Mouse (Mus musculus): ENCODE data around the gene Cd300ld4. TPM values are rescaled to one million over a fixed set of nuclear protein-coding genes. Genes with fewer than 3 reads are reported as not detected.
"Not testable (repeated sequence)": the region's sequence is repeated elsewhere in the genome, so short reads cannot be mapped to it uniquely, and the experiment has no call there.

Cd300ld4 gene
- polyA plus RNA-seq, 1 experiment from 2014 or later: not detected

DNA sequence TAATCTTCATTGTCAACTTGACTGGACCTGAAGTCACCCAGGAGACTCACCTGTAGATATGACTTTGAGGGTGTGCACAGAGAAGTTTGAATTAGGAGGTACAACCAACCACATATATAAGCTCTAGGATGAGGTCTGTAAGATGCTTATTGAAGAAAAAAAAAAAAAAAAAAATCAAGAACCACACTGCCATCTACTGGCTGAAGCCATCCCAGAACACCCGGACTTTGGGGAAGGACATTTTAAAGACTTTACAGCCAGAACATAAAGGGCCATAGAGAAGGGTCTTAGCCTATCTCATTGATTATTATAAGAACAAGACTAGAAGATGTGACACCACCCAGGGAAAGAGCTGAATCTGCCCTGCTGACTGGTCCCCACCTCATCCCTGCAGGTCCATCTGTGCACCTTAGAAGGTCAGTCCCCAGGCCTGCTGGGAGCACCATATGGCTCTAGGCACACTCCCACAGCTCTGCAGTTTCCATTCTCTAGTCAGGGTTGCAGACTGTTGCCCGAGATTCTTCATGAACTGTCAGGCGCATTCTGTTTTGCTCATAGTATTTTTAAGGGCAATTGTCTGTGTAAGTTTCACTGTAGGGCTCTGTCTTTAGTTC, 22.6 kb upstream of the Cd300ld4 start:
- no peaks in the 10 kb centered on the region for H3K36me3 ChIP-seq
- H3K27me3 ChIP-seq (ENCODE audit: low read depth, poor library complexity, severe bottlenecking): no peaks in the 10 kb centered on the region
- DNase-seq (ENCODE audit: low spot score): no peak
- H3K4me3 ChIP-seq: no peak overlapping the region
- no peaks in the 10 kb centered on the region for H3K4me1 ChIP-seq
- 48% methylated on average over 3 of the region's 3 CpGs for WGBS
- no peaks in the 10 kb centered on the region for H3K9me3 ChIP-seq (replicated peaks)
- no peak overlapping the region for H3K27ac ChIP-seq (replicated peaks)

DNA sequence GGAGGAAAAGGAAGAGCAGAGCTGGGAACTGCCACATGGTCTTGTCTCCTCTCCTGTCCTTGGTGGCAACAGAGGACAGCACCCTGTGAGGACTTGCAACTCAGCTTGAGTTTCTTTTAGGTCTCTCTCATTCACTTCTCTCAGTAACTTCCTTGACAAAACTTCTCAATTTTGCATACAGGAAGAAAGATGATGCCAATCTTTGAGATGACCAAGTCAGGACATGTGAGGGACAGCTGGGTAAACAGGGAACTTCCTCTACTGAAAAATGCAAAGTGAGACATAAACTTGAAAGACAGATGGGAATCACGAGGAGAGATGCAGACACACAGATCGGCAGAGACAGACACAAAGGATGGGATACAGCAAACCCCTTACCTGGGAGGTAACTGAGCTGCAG, 21.4 kb upstream of the Cd300ld4 start, which contains the start of gene Cd300ld3:
TSS of gene Cd300ld3 (minus strand) at position 151 of the 400 bp plus-strand sequence.
- no peak within 1 kb of the TSS for H3K4me3 ChIP-seq

DNA sequence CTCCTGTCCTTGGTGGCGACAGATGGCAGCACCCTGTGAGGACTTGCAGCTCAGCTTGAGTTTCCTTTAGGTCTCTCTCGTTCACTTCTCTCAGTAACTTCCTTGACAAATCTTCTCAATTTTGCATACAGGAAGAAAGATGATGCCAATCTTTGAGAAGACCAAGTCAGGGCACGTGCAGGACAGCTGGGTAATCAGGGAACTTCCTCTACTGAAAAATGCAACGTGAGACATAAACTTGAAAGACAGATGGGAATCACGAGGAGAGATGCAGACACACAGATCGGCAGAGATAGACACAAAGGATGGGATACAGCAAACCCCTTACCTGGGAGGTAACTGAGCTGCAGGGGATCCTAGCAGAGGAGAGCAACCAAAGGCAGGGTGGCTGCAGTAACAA, 10.9 kb upstream of the Cd300ld4 start, which contains the start of gene Cd300ld5:
TSS of gene Cd300ld5 (minus strand) at position 101 of the 400 bp plus-strand sequence.
- not testable (repeated sequence) for H3K36me3 ChIP-seq; H3K27ac ChIP-seq (replicated peaks); H3K9me3 ChIP-seq (replicated peaks); H3K4me3 ChIP-seq; DNase-seq (ENCODE audit: low spot score); H3K27me3 ChIP-seq (ENCODE audit: low read depth, poor library complexity, severe bottlenecking); H3K4me1 ChIP-seq
- whole genome bisulfite sequencing: no CpG with 5 or more reads among the region's 6 CpGs

More for the DNA sequence above, 21.4 kb upstream of the Cd300ld4 start, which contains the start of gene Cd300ld3:
- H3K36me3 ChIP-seq: no peaks in the 10 kb centered on the region
- H3K27me3 ChIP-seq (ENCODE audit: low read depth, poor library complexity, severe bottlenecking): no peaks in the 10 kb centered on the region
- H3K4me1 ChIP-seq: no peaks in the 10 kb centered on the region
- no peaks in the 10 kb centered on the region for H3K9me3 ChIP-seq (replicated peaks)
- 97% methylated on average over 2 of the region's 2 CpGs for WGBS
- H3K27ac ChIP-seq (replicated peaks): no peak within 1 kb of the TSS
- DNase-seq (ENCODE audit: low spot score): no peak

DNA sequence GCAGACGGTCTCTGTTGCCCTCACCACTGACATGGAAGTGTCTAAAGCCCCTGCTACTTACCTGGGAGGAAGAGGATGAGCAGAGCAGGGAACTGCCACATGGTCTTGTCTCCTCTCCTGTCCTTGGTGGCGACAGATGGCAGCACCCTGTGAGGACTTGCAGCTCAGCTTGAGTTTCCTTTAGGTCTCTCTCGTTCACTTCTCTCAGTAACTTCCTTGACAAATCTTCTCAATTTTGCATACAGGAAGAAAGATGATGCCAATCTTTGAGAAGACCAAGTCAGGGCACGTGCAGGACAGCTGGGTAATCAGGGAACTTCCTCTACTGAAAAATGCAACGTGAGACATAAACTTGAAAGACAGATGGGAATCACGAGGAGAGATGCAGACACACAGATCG, 10.7 kb downstream of the Cd300ld4 start, which contains the start of gene Cd300ld2:
TSS of gene Cd300ld2 (minus strand) at position 101 of the 400 bp plus-strand sequence.
- WGBS: no CpG with 5 or more reads among the region's 7 CpGs
- H3K27ac ChIP-seq (replicated peaks); H3K27me3 ChIP-seq (ENCODE audit: low read depth, poor library complexity, severe bottlenecking): not testable (repeated sequence)

DNA sequence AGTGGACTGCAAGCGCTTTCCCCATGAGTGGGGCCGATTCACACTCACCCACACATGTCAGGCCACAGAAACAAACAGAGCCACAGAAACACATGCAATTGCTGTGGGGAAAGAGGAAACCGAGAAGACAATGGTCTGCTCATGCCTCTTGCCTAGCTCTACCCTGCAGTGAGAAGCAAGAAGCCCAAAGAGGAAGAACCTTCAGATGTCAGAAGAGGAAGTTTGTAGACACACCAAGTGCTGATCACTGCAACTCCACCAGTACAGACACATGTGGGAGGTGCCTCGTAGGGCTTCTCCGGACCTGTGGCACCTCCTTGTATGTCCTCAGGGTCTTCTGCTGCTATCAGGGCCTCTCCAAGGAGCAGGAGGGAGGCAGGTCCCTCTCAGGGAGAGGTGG, 22.7 kb downstream of the Cd300ld4 start:
- H3K27ac ChIP-seq (replicated peaks): no peak overlapping the region

More for the DNA sequence above, 10.7 kb downstream of the Cd300ld4 start, which contains the start of gene Cd300ld2:
- not testable (repeated sequence) for H3K4me3 ChIP-seq; H3K9me3 ChIP-seq (replicated peaks); DNase-seq (ENCODE audit: low spot score); H3K36me3 ChIP-seq; H3K4me1 ChIP-seq

DNA sequence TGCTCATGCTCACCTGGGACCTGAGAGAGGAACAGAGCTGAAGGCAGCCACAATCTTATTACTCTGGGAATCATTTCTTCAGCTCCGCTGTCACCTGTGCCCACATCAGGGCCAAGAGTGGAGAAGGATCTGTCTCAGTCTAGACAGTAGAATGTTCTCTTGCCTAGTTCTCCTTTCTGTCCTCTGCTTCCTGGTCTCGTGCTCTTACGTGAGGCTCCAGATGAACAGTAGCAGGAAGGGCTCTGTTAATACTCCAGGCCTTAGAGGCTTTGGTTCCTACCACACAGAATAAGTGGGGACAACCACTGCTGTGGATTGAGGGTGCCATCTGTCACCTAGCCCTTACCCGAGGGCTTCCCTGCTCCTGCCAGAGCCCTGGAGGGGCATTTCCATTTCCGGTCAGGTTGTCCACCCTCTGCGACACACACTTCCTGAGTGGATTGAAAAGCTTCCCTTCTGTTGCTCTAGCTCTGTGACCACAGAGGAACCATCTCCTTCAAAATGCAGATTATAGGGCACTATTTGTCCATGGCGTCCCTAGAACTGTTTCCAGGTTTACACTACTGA, 25.3 kb downstream of the Cd300ld4 start, which contains the start of gene Cd300c2:
TSS of gene Cd300c2 (minus strand) at position 407 of the 567 bp plus-strand sequence.
- H3K4me1 ChIP-seq: no peaks in the 10 kb centered on the region
- no peak for DNase-seq (ENCODE audit: low spot score)
- H3K9me3 ChIP-seq (replicated peaks): no peaks in the 10 kb centered on the region
- H3K27me3 ChIP-seq (ENCODE audit: low read depth, poor library complexity, severe bottlenecking): no peaks in the 10 kb centered on the region
- no peak within 1 kb of the TSS for H3K27ac ChIP-seq (replicated peaks)
- WGBS: 83% methylated on average over 7 of the region's 7 CpGs
- no peaks in the 10 kb centered on the region for H3K36me3 ChIP-seq
- H3K4me3 ChIP-seq: no peak within 1 kb of the TSS

More for the DNA sequence above, 22.7 kb downstream of the Cd300ld4 start:
- no peaks in the 10 kb centered on the region for H3K4me1 ChIP-seq
- no peak for DNase-seq (ENCODE audit: low spot score)
- no peaks in the 10 kb centered on the region for H3K27me3 ChIP-seq (ENCODE audit: low read depth, poor library complexity, severe bottlenecking)
- H3K4me3 ChIP-seq: no peak overlapping the region
- H3K36me3 ChIP-seq: no peaks in the 10 kb centered on the region
- 88% methylated on average over 5 of the region's 5 CpGs for WGBS
- H3K9me3 ChIP-seq (replicated peaks): no peaks in the 10 kb centered on the region

DNA sequence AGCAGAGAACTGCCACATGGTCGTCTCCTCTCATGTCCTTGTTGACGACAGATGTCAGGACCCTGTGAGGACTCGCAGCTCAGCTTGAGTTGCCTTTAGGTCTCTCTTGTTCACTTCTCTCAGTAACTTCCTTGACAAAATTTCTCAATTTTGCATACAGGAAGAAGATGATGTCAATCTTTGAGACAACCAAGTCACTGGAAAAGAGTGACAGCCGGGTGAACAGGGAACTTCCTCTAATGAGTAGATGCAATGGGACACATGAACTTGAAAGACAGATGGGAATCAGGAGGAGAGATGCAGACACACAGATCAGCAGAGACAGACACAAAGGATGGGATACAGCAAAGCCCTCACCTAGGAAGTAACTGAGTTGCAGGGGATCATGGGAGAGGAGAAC, 37.0 kb downstream of the Cd300ld4 start, which contains the start of gene Cd300ld:
TSS of gene Cd300ld (minus strand) at position 130 of the 400 bp plus-strand sequence.
- Histone ChIP-seq H3K4me3 (no peak within 1 kb of the TSS), H3K4me1 (no peaks in the 10 kb centered on the region), H3K27ac (replicated peaks) (no peak within 1 kb of the TSS), H3K9me3 (replicated peaks) (no peaks in the 10 kb centered on the region), H3K27me3 (ENCODE audit: low read depth, poor library complexity, severe bottlenecking) (no peaks in the 10 kb centered on the region), H3K36me3 (no peaks in the 10 kb centered on the region)
- DNase-seq (ENCODE audit: low spot score): no peak
- 90% methylated on average over 4 of the region's 4 CpGs for WGBS

DNA sequence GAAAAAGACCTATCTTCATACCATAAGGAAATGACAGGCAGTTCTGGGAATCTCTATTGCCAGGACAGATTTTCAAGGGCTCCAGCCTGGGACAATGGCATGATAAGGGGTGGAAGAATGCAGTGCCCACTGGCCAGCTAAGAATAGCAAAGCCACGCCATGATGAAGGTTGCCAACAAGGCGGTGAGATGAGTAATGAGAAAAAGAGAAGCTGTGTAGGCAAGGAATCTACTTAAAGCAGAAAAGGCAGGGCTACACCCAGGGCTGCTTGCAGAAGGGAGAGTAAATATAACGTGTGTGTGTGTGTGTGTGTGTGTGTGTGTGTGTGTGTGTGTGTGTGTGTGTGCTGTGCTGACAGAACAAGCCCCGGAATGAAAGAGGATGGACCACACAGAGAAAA, 44.9 kb downstream of the Cd300ld4 start:
- Histone ChIP-seq H3K4me1 (no peaks in the 10 kb centered on the region), H3K27ac (replicated peaks) (no peak overlapping the region), H3K4me3 (no peak overlapping the region), H3K27me3 (ENCODE audit: low read depth, poor library complexity, severe bottlenecking) (no peaks in the 10 kb centered on the region), H3K36me3 (no peaks in the 10 kb centered on the region), H3K9me3 (replicated peaks) (peaks cover 30% of the 10 kb centered on the region)
- no peak for DNase-seq (ENCODE audit: low spot score)
- WGBS: 77% methylated on average over 4 of the region's 4 CpGs

DNA sequence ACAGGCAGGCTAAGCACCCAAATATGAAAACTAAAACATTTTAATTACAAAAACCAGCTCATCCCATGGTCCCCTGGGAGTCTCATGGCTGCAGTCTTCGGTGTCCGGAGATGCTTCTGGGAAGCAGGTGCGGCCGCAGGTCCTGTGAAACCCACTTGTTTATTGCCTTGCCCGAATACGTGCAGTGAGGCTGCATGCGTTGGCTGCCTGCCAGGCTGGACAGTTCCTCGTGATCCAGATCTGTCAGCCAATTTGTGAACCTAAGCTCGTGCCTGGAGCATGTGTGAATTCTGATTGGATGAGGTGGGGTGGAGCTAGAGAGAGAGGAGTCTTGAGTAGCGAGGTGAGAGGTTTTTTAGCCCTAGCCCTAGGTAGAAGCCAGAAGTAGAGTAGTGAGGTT, 54.1 kb downstream of the Cd300ld4 start:
- H3K9me3 ChIP-seq (replicated peaks): peaks cover 25% of the 10 kb centered on the region
- no peak overlapping the region for H3K4me3 ChIP-seq
- H3K27ac ChIP-seq (replicated peaks): no peak overlapping the region
- H3K27me3 ChIP-seq (ENCODE audit: low read depth, poor library complexity, severe bottlenecking): no peaks in the 10 kb centered on the region
- no peaks in the 10 kb centered on the region for H3K36me3 ChIP-seq
- H3K4me1 ChIP-seq: no peaks in the 10 kb centered on the region
- DNase-seq (ENCODE audit: low spot score): no peak
- 88% methylated on average over 10 of the region's 10 CpGs for WGBS

Other genes starting within 250 kb of the Cd300ld4 start
- 57.3 and 69.1 TPM in 2 replicates for gene Btbd17, start 231.1 kb downstream of the Cd300ld4 start, polyA plus RNA-seq (2016; fragmentation: Nextera tagmentation; extraction: Ambion mirVana)
- gene Gpr142, start 228.1 kb downstream of the Cd300ld4 start, polyA plus RNA-seq (2016; fragmentation: Nextera tagmentation; extraction: Ambion mirVana): 0.27 and 0.36 TPM in 2 replicates
- gene Gprc5c, start 175.9 kb downstream of the Cd300ld4 start, polyA plus RNA-seq (2016; fragmentation: Nextera tagmentation; extraction: Ambion mirVana): 19.0 TPM in 2 replicates
- 0.58 and 0.93 TPM in 2 replicates for gene Cd300a, start 137.0 kb downstream of the Cd300ld4 start, polyA plus RNA-seq (2016; fragmentation: Nextera tagmentation; extraction: Ambion mirVana)
- gene Cd300lb, start 92.6 kb downstream of the Cd300ld4 start, polyA plus RNA-seq (2016; fragmentation: Nextera tagmentation; extraction: Ambion mirVana): 0.05 TPM in 1 of 2 replicates, not detected in the other
- not detected in 2 replicates for gene Cd300c, start 57.9 kb downstream of the Cd300ld4 start, polyA plus RNA-seq (2016; fragmentation: Nextera tagmentation; extraction: Ambion mirVana)
- 0.10 TPM in 2 replicates for gene Cd300ld, start 37.1 kb downstream of the Cd300ld4 start, polyA plus RNA-seq (2016; fragmentation: Nextera tagmentation; extraction: Ambion mirVana)
- gene Cd300c2, start 25.1 kb downstream of the Cd300ld4 start, polyA plus RNA-seq (2016; fragmentation: Nextera tagmentation; extraction: Ambion mirVana): 0.56 and 0.71 TPM in 2 replicates
- gene Cd300ld2, start 10.8 kb downstream of the Cd300ld4 start, polyA plus RNA-seq (2016; fragmentation: Nextera tagmentation; extraction: Ambion mirVana): not detected in 2 replicates
- gene Cd300ld5, start 10.8 kb upstream of the Cd300ld4 start, polyA plus RNA-seq (2016; fragmentation: Nextera tagmentation; extraction: Ambion mirVana): not detected in 2 replicates
- gene Cd300ld3, start 21.4 kb upstream of the Cd300ld4 start, polyA plus RNA-seq (2016; fragmentation: Nextera tagmentation; extraction: Ambion mirVana): not detected in 2 replicates
- gene Cd300e, start 35.2 kb upstream of the Cd300ld4 start, polyA plus RNA-seq (2016; fragmentation: Nextera tagmentation; extraction: Ambion mirVana): not detected in 2 replicates
- 0.49 and 1.1 TPM in 2 replicates for gene Rab37, start 64.4 kb upstream of the Cd300ld4 start, polyA plus RNA-seq (2016; fragmentation: Nextera tagmentation; extraction: Ambion mirVana)
- 0.21 TPM in 1 of 2 replicates, not detected in the other for gene Cd300lf, start 107.0 kb upstream of the Cd300ld4 start, polyA plus RNA-seq (2016; fragmentation: Nextera tagmentation; extraction: Ambion mirVana)
- gene Slc9a3r1, start 136.3 kb upstream of the Cd300ld4 start, polyA plus RNA-seq (2016; fragmentation: Nextera tagmentation; extraction: Ambion mirVana): 36.8 and 37.8 TPM in 2 replicates
- 7.1 and 11.3 TPM in 2 replicates for gene Tmem104, start 160.5 kb upstream of the Cd300ld4 start, polyA plus RNA-seq (2016; fragmentation: Nextera tagmentation; extraction: Ambion mirVana)
- 17.8 and 19.5 TPM in 2 replicates for gene Nat9, start 160.8 kb upstream of the Cd300ld4 start, polyA plus RNA-seq (2016; fragmentation: Nextera tagmentation; extraction: Ambion mirVana)
- gene Grin2c, start 240.2 kb upstream of the Cd300ld4 start, polyA plus RNA-seq (2016; fragmentation: Nextera tagmentation; extraction: Ambion mirVana): 0.02 and 0.06 TPM in 2 replicates